Mouse (Mus musculus): ENCODE measurements at regions not wholly inside any gene's neighbourhood (a gene's known extent, or its start where the extent isn't known, plus 50 kb on each side); places are given as distances from the start of the nearest gene placed in this dataset.

- ATAC-seq (ENCODE audit: poor library complexity, severe bottlenecking) = no peak
These were observed 81.1 kb upstream of the Plcl2 start for GRCm38 (mm10) chr17:50428004-50428560.

GRCm38 (mm10) chr17:50432559-50432958 lies 76.6 kb upstream of the Plcl2 start:
- ATAC-seq (ENCODE audit: poor library complexity, severe bottlenecking) = no peak

- ATAC-seq (ENCODE audit: poor library complexity, severe bottlenecking) = no peak
These were observed 70.2 kb upstream of the Plcl2 start for GRCm38 (mm10) chr17:50438960-50439359.

- no peak for ATAC-seq (ENCODE audit: poor library complexity, severe bottlenecking)
These were observed 69.8 kb upstream of the Plcl2 start for GRCm38 (mm10) chr17:50439365-50439764.

GRCm38 (mm10) chr17:50442062-50442461 lies 67.1 kb upstream of the Plcl2 start:
- no peak for ATAC-seq (ENCODE audit: poor library complexity, severe bottlenecking)

GRCm38 (mm10) chr17:50442905-50443304 lies 66.3 kb upstream of the Plcl2 start:
- no peak for ATAC-seq (ENCODE audit: poor library complexity, severe bottlenecking)

GRCm38 (mm10) chr17:50443376-50444022 lies 65.7 kb upstream of the Plcl2 start:
- no peak; the same call in 1 of the 2 replicates for ATAC-seq (ENCODE audit: poor library complexity, severe bottlenecking)

- ATAC-seq (ENCODE audit: poor library complexity, severe bottlenecking) = no peak
These were observed 65.2 kb upstream of the Plcl2 start for GRCm38 (mm10) chr17:50444023-50444389.

GRCm38 (mm10) chr17:50448693-50449092 lies 60.5 kb upstream of the Plcl2 start:
- ATAC-seq (ENCODE audit: poor library complexity, severe bottlenecking) = no peak

GRCm38 (mm10) chr17:50451606-50452005 lies 57.6 kb upstream of the Plcl2 start:
- ATAC-seq (ENCODE audit: poor library complexity, severe bottlenecking) = no peak

- no peak for ATAC-seq (ENCODE audit: poor library complexity, severe bottlenecking)
These were observed 55.7 kb upstream of the Plcl2 start for GRCm38 (mm10) chr17:50453524-50453923.

- no peak for ATAC-seq (ENCODE audit: poor library complexity, severe bottlenecking)
These were observed 55.2 kb upstream of the Plcl2 start for GRCm38 (mm10) chr17:50453956-50454355.

- ATAC-seq (ENCODE audit: poor library complexity, severe bottlenecking) = no peak
These were observed 54.3 kb upstream of the Plcl2 start for GRCm38 (mm10) chr17:50454917-50455316.

- ATAC-seq (ENCODE audit: poor library complexity, severe bottlenecking) = no peak
These were observed 53.5 kb upstream of the Plcl2 start for GRCm38 (mm10) chr17:50455719-50456118.

GRCm38 (mm10) chr17:50457053-50457697 lies 52.0 kb upstream of the Plcl2 start:
- ATAC-seq (ENCODE audit: poor library complexity, severe bottlenecking) = no peak

GRCm38 (mm10) chr17:50458232-50458631 lies 51.0 kb upstream of the Plcl2 start:
- ATAC-seq (ENCODE audit: poor library complexity, severe bottlenecking) = peak; percentile 18; the same call in 1 of the 2 replicates
